Mouse (Mus musculus) retina, postnatal 1 day (tissue): ENCODE measurements around the gene Ptprt.

Experiments used
- DNase-seq: peaks from one replicate; pipeline ENCODE4 v3.0.0-alpha.2; 2012

Ptprt gene

GRCm38 (mm10) chr2:162660941-162661386 lies at the start of gene Ptprt:
Gene Ptprt (minus strand): TSS chr2:162661147.
- DNase-seq, result peak; percentile 67

- no peak for DNase-seq
These were observed 49.5 kb upstream of the Ptprt start for GRCm38 (mm10) chr2:162710443-162710842.

GRCm38 (mm10) chr2:162699691-162700090 lies 38.7 kb upstream of the Ptprt start:
- DNase-seq, result no peak

GRCm38 (mm10) chr2:162699036-162699435 lies 38.1 kb upstream of the Ptprt start:
- DNase-seq, result no peak

GRCm38 (mm10) chr2:162698068-162698467 lies 37.1 kb upstream of the Ptprt start:
- DNase-seq, result no peak

GRCm38 (mm10) chr2:162697151-162697550 lies 36.2 kb upstream of the Ptprt start:
- DNase-seq, result no peak

- no peak for DNase-seq
These were observed 31.2 kb upstream of the Ptprt start for GRCm38 (mm10) chr2:162692143-162692542.

- peak; percentile 68 for DNase-seq
These were observed 21.7 kb upstream of the Ptprt start for GRCm38 (mm10) chr2:162682674-162683073.

GRCm38 (mm10) chr2:162662431-162662970 lies 1.6 kb upstream of the Ptprt start:
- DNase-seq, result no peak

GRCm38 (mm10) chr2:162661733-162662132 lies 786 bp upstream of the Ptprt start:
- no peak for DNase-seq

GRCm38 (mm10) chr2:162660231-162660940 lies 561 bp downstream of the Ptprt start:
- DNase-seq, result peak; percentile 33

GRCm38 (mm10) chr2:162658997-162659396 lies 1.9 kb downstream of the Ptprt start:
- peak; percentile 83 for DNase-seq

- DNase-seq, result no peak
These were observed 3.4 kb downstream of the Ptprt start for GRCm38 (mm10) chr2:162657541-162657940.

GRCm38 (mm10) chr2:162654416-162654815 lies 6.5 kb downstream of the Ptprt start:
- no peak for DNase-seq

GRCm38 (mm10) chr2:162638676-162639075 lies 22.3 kb downstream of the Ptprt start:
- peak; percentile 20 for DNase-seq

GRCm38 (mm10) chr2:162637537-162637936 lies 23.4 kb downstream of the Ptprt start:
- DNase-seq, result no peak

GRCm38 (mm10) chr2:162636387-162637009 lies 24.4 kb downstream of the Ptprt start:
- no peak for DNase-seq

- DNase-seq, result no peak
These were observed 26.0 kb downstream of the Ptprt start for GRCm38 (mm10) chr2:162634901-162635300.

GRCm38 (mm10) chr2:162626076-162626475 lies 34.9 kb downstream of the Ptprt start:
- DNase-seq, result no peak

GRCm38 (mm10) chr2:162624707-162625106 lies 36.2 kb downstream of the Ptprt start:
- DNase-seq, result no peak

- DNase-seq, result no peak
These were observed 46.7 kb downstream of the Ptprt start for GRCm38 (mm10) chr2:162614256-162614655.

- no peak for DNase-seq
These were observed 47.5 kb downstream of the Ptprt start for GRCm38 (mm10) chr2:162613480-162613879.

- DNase-seq, result no peak
These were observed 58.2 kb downstream of the Ptprt start for GRCm38 (mm10) chr2:162602721-162603120.

GRCm38 (mm10) chr2:162591388-162591787 lies 69.6 kb downstream of the Ptprt start:
- no peak for DNase-seq
